Mouse (Mus musculus) limb, embryonic 13.5 days (tissue): ENCODE measurements around the gene Map4k4. TPM values are rescaled to one million over a fixed set of nuclear protein-coding genes. Genes with fewer than 3 reads are reported as not detected.

Experiments
- ATAC-seq: fragments of 200-750 bp; cut with Nextera tagmentation; 2 replicates; pipeline ENCODE4 v1.8.0; 2017; ENCODE audit warnings: low read depth, moderate number of reproducible peaks, moderate TSS enrichment; ENCODE audit not compliant: low FRiP score
- H3K27ac ChIP-seq: fragments of 300-500 bp; sonication (generic); 2 replicates; pipeline ENCODE4 v1.5.1; 2015; ENCODE audit warnings: inconsistent platforms, mild to moderate bottlenecking, moderate library complexity
- H3K27me3 ChIP-seq: fragments of 300-500 bp; sonication (generic); 2 replicates; pipeline ENCODE4 v1.6.1; 2015; ENCODE audit warnings: mild to moderate bottlenecking, inconsistent platforms
- H3K36me3 ChIP-seq: fragments of 300-500 bp; sonication (generic); 2 replicates; pipeline ENCODE4 v1.6.1; 2015; ENCODE audit warnings: inconsistent platforms, mild to moderate bottlenecking, moderate library complexity
- H3K4me1 ChIP-seq: fragments of 300-500 bp; sonication (generic); 2 replicates; pipeline ENCODE4 v1.6.1; 2015; ENCODE audit warnings: inconsistent platforms
- H3K4me2 ChIP-seq: fragments of 300-500 bp; sonication (generic); replicated peaks from 2 replicates; pipeline ENCODE4 v1.6.1; 2015; ENCODE audit warnings: inconsistent platforms, mild to moderate bottlenecking, moderate library complexity
- H3K4me3 ChIP-seq: fragments of 300-500 bp; sonication (generic); 2 replicates; pipeline ENCODE4 v1.5.1; 2015; ENCODE audit warnings: moderate library complexity, mild to moderate bottlenecking, inconsistent platforms
- H3K9ac ChIP-seq: fragments of 300-500 bp; sonication (generic); 2 replicates; pipeline ENCODE4 v1.6.1; 2015; ENCODE audit warnings: mild to moderate bottlenecking, inconsistent platforms
- H3K9me3 ChIP-seq: fragments of 300-500 bp; sonication (generic); 2 replicates; pipeline ENCODE4 v1.6.1; 2016; ENCODE audit warnings: inconsistent platforms
- WGBS: fragments of 180-500 bp; shearing (Covaris S2); methylation state at CpG from one replicate; pipeline ENCODE4 v1.1.7; 2015; 5-methylcytosine and 5-hydroxymethylcytosine counted together
- polyA plus RNA-seq: library from polyadenylated mRNA; unstranded; fragments of >200 nt; fragmentation: Nextera tagmentation; extraction: Ambion mirVana; gene quantifications from 2 replicates; pipeline ENCODE4 v1.2.1, GENCODE M21; 2015

Map4k4 gene
- polyA plus RNA-seq, 1 experiment from 2014 or later: 49.3 TPM

GRCm38 (mm10) chr1:40064508-40064907 is 163.8 kb downstream of the Map4k4 start:
- Histone ChIP-seq H3K36me3 (no peaks in the 10 kb centered on the region), H3K4me1 (no peaks in the 10 kb centered on the region), H3K27me3 (no peaks in the 10 kb centered on the region; the same call in 1 of the 2 replicates), H3K27ac (no peak overlapping the region), H3K9ac (no peak overlapping the region), H3K4me2 (no peak overlapping the region), H3K9me3 (no peaks in the 10 kb centered on the region), H3K4me3 (no peak overlapping the region)
- ATAC-seq: no peak
- 85% methylated on average over 8 of the region's 8 CpGs for WGBS

GRCm38 (mm10) chr1:40072558-40072957 is 171.8 kb downstream of the Map4k4 start:
- no peak overlapping the region for H3K9ac ChIP-seq

GRCm38 (mm10) chr1:40073779-40074178 is 173.1 kb downstream of the Map4k4 start, which contains the start of gene Il1r2:
Il1r2 (plus strand) TSS chr1:40074079.
- WGBS: 88% methylated on average over 5 of the region's 5 CpGs
- Histone ChIP-seq H3K4me2 (no peak within 1 kb of the TSS), H3K4me1 (no peaks in the 10 kb centered on the region), H3K36me3 (no peaks in the 10 kb centered on the region), H3K9ac (no peak within 1 kb of the TSS), H3K4me3 (no peak within 1 kb of the TSS), H3K9me3 (no peaks in the 10 kb centered on the region), H3K27me3 (no peaks in the 10 kb centered on the region), H3K27ac (no peak within 1 kb of the TSS)
- ATAC-seq: no peak

More at GRCm38 (mm10) chr1:40072558-40072957, 171.8 kb downstream of the Map4k4 start:
- no peak overlapping the region for H3K27ac ChIP-seq
- no peaks in the 10 kb centered on the region for H3K36me3 ChIP-seq
- H3K4me3 ChIP-seq: no peak overlapping the region
- H3K4me2 ChIP-seq: no peak overlapping the region
- no peaks in the 10 kb centered on the region for H3K4me1 ChIP-seq
- 74% methylated on average over 4 of the region's 4 CpGs for WGBS
- no peak for ATAC-seq
- no peaks in the 10 kb centered on the region for H3K27me3 ChIP-seq
- no peaks in the 10 kb centered on the region for H3K9me3 ChIP-seq

Other genes starting within 250 kb of the Map4k4 start
- gene Creg2, start 249.4 kb upstream of the Map4k4 start, polyA plus RNA-seq: 0.13 and 0.15 TPM in 2 replicates
- gene Rfx8, start 179.9 kb upstream of the Map4k4 start, polyA plus RNA-seq: 1.2 and 1.4 TPM in 2 replicates
- not detected in 2 replicates for gene Gm3646, start 95.6 kb upstream of the Map4k4 start, polyA plus RNA-seq
- gene Il1r2, start 173.2 kb downstream of the Map4k4 start, polyA plus RNA-seq: 1.6 and 1.9 TPM in 2 replicates